ENCODE assay signal across 11 mouse cellular contexts in the genomic region with DNA sequence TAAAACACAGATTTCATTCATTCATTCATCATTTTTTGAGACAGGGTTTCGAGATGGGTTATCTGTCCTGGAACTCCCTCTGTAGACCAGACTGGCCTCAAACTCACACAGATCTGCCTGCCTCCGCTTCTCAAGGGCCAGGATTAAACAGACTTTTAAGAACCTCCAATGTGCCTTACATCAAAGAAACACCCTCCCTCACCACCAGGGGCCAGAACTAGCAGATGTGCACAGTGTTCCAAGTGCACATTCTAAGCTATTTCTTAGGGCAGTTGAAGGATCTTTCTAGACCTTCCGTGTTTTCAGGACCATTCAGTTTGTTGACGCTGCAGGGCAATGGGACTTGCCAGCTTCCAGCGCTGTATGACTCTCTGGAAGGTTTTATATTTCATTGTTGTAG.
DNase-seq lines count a peak whose midpoint lies in the region; ATAC-seq and TF ChIP-seq lines count a peak whose summit lies in the region.
"Had no signal": no experiment of that assay in that cellular context is flagged by ENCODE, and none has a peak within 500 bp of the region (broad histone marks: within the 10 kb centered on the region; RNA-seq: fewer than 3 reads in every experiment).

No protein-coding gene starts in this region.

- no peak overlapping the region for H3K27ac ChIP-seq in intestine, postnatal 0 days (ENCODE audit: low read depth, low read length)
- no peak overlapping the region for H3K27ac ChIP-seq in intestine, embryonic 15.5 days
- H3K27ac ChIP-seq: left cerebral cortex, adult 2 months had no signal

- peak; percentile 28 for DNase-seq in retina, embryonic 14.5 days (ENCODE audit: low spot score)
- no peak for DNase-seq in retina, postnatal 1 day
- DNase-seq in embryo, embryonic 9.5 days (ENCODE audit: extremely low spot score) = peak; percentile 15
- peak; percentile 18 for DNase-seq in thymus, postnatal 25 days
- DNase-seq in cerebellum, adult 9-11 months = no peak
- no peak for DNase-seq in cerebellum, adult 11 months
- DNase-seq: right cerebral cortex, postnatal 14 days had no signal

- no peak overlapping the region for H3K4me2 ChIP-seq in intestine, postnatal 0 days (replicated peaks; ENCODE audit: low read depth)
- H3K4me2 ChIP-seq in intestine, embryonic 15.5 days (replicated peaks) = no peak overlapping the region

- ATAC-seq in intestine, postnatal 0 days = no peak
- no peak for ATAC-seq in intestine, embryonic 15.5 days
- ATAC-seq: midbrain, embryonic 16.5 days had no signal

- 59% methylated on average over 5 of the region's 5 CpGs for WGBS in intestine, postnatal 0 days
- WGBS in intestine, embryonic 15.5 days = 56% methylated on average over 5 of the region's 5 CpGs

- H3K9me3 ChIP-seq in intestine, postnatal 0 days (ENCODE audit: control insufficient read depth) = no peaks in the 10 kb centered on the region
- H3K9me3 ChIP-seq in intestine, embryonic 15.5 days = no peaks in the 10 kb centered on the region

- no peak overlapping the region for H3K9ac ChIP-seq in intestine, postnatal 0 days (ENCODE audit: low read depth, low read length)
- no peak overlapping the region for H3K9ac ChIP-seq in intestine, embryonic 15.5 days

- H3K4me3 ChIP-seq in intestine, postnatal 0 days (ENCODE audit: low read depth, low read length) = no peak overlapping the region
- H3K4me3 ChIP-seq in intestine, embryonic 15.5 days (replicated peaks) = no peak overlapping the region
- H3K4me3 ChIP-seq: left cerebral cortex, adult 2 months had no signal

- H3K36me3 ChIP-seq in intestine, postnatal 0 days (ENCODE audit: control insufficient read depth, insufficient read depth) = no peaks in the 10 kb centered on the region
- H3K36me3 ChIP-seq in intestine, embryonic 15.5 days = no peaks in the 10 kb centered on the region

- TF ChIP-seq CTCF in intestine, postnatal 0 days (IDR thresholded peaks at IDR 0.05; ENCODE audit: low read depth) = peak; percentile 57

- no peaks in the 10 kb centered on the region for H3K4me1 ChIP-seq in intestine, postnatal 0 days (replicated peaks; ENCODE audit: control insufficient read depth, insufficient read depth, low read length)
- no peaks in the 10 kb centered on the region; the same call in 1 of the 2 replicates for H3K4me1 ChIP-seq in intestine, embryonic 15.5 days (replicated peaks)

- H3K27me3 ChIP-seq in intestine, postnatal 0 days (replicated peaks; ENCODE audit: control insufficient read depth, insufficient read depth, low read length) = no peaks in the 10 kb centered on the region
- H3K27me3 ChIP-seq in intestine, embryonic 15.5 days (replicated peaks) = no peaks in the 10 kb centered on the region

Comparison
In these comparisons a context has a peak if more than half of its experiments do, and no peak if none do; other contexts are left out.
1. DNase-seq: peak in retina, embryonic 14.5 days (single experiment), embryo, embryonic 9.5 days (single experiment) and thymus, postnatal 25 days (single experiment); none in retina, postnatal 1 day (single experiment), cerebellum, adult 9-11 months (single experiment) and cerebellum, adult 11 months (single experiment).